Mouse (Mus musculus): Measurements from ENCODE around the gene Vmn2r60.
"Not testable (repeated sequence)": the region's sequence is repeated elsewhere in the genome, so short reads cannot be mapped to it uniquely, and the experiment has no call there.

Gene Vmn2r60

GRCm38 (mm10) chr7:42107470-42107869, at the start of gene Vmn2r60:
Gene Vmn2r60, plus strand, starts transcription at chr7:42107770.
- no peak for DNase-seq (ENCODE audit: extremely low spot score, low read depth, low spot score)

GRCm38 (mm10) chr7:42058923-42059322, 48.6 kb upstream of the Vmn2r60 start, which contains the start of gene Vmn2r59:
Gene Vmn2r59, minus strand, starts transcription at chr7:42059023.
- DNase-seq (ENCODE audit: extremely low spot score, low read depth, low spot score): no peak

GRCm38 (mm10) chr7:42107061-42107460, 509 bp upstream of the Vmn2r60 start:
- DNase-seq (ENCODE audit: extremely low spot score, low read depth, low spot score): not testable (repeated sequence)

Data from hindlimb bud, embryonic 11.5 days (tissue).